Mouse (Mus musculus): ENCODE results near the gene Mcm2. TPM values are rescaled to one million over a fixed set of nuclear protein-coding genes. Genes with fewer than 3 reads are reported as not detected.

Gene Mcm2
- polyA plus RNA-seq, 1 experiment from 2014 or later, result 16.2 TPM

DNA sequence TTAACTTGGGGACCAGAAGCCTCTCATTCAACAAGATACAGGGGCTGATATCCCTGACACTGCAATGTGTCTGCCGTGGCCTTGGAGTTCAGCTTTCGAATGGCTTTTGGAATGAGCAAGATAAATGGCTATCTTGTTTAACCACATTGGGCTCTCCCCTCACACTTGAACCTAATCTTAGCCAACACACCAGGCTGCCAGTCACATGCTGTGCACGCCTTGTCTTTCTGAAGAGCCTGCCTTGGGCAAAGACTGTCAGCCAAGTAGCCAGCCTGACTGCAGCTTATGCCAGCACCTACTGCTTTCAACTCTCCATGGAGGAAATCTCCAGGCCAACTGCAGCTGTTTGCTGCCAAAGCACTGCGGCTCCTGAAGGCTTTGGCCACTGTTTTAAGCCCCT, 16.9 kb upstream of the Mcm2 start:
- ATAC-seq, result no peak

DNA sequence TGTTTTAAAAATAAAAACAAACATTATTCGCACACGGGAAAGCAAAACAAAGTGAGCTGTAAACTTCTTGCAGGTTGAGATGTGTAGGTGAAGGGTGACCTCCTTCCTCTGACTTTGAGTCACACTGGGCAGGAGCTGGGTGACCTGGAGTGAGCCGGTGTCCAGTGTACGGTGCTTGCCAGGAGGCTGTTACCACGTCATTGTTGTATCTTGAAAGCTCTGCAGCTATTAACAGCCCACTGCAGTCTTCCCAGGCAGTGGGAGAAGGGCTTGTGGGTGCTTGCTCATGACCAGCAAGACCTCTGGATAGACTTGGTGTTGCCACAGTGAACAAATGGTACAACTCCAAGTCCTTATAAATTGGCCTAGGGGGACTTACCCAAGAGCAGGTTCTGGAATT, 16.2 kb upstream of the Mcm2 start:
- H3K4me1 ChIP-seq (ENCODE audit: control insufficient read depth, insufficient read depth, low read length), result peaks cover 6% of the 10 kb centered on the region; the same call in 1 of the 2 replicates
- H3K9me3 ChIP-seq (replicated peaks; ENCODE audit: control insufficient read depth, low read length, poor library complexity, severe bottlenecking), result no peaks in the 10 kb centered on the region
- no peak overlapping the region for H3K9ac ChIP-seq (ENCODE audit: low read depth, low read length)
- no peak overlapping the region for H3K4me3 ChIP-seq (ENCODE audit: low read depth, low read length)
- H3K27ac ChIP-seq (ENCODE audit: low read length), result no peak overlapping the region
- H3K36me3 ChIP-seq (ENCODE audit: control insufficient read depth, insufficient read depth, low read length), result peaks cover 3% of the 10 kb centered on the region; the same call in 1 of the 2 replicates
- no peaks in the 10 kb centered on the region for H3K27me3 ChIP-seq (ENCODE audit: control insufficient read depth, insufficient read depth, low read depth, low read length)
- WGBS, result 80% methylated on average over 5 of the region's 5 CpGs
- no peak for ATAC-seq
- no peak overlapping the region for H3K4me2 ChIP-seq (ENCODE audit: low read length)

More for the DNA sequence above, 16.9 kb upstream of the Mcm2 start:
- Histone ChIP-seq H3K27ac (ENCODE audit: low read length) (no peak overlapping the region), H3K9ac (ENCODE audit: low read depth, low read length) (no peak overlapping the region), H3K4me1 (ENCODE audit: control insufficient read depth, insufficient read depth, low read length) (peaks cover 6% of the 10 kb centered on the region; the same call in 1 of the 2 replicates), H3K4me2 (ENCODE audit: low read length) (no peak overlapping the region), H3K4me3 (ENCODE audit: low read depth, low read length) (no peak overlapping the region), H3K9me3 (replicated peaks; ENCODE audit: control insufficient read depth, low read length, poor library complexity, severe bottlenecking) (no peaks in the 10 kb centered on the region), H3K36me3 (ENCODE audit: control insufficient read depth, insufficient read depth, low read length) (peaks cover 3% of the 10 kb centered on the region; the same call in 1 of the 2 replicates), H3K27me3 (ENCODE audit: control insufficient read depth, insufficient read depth, low read depth, low read length) (no peaks in the 10 kb centered on the region)
- WGBS, result 76% methylated on average over 4 of the region's 4 CpGs

DNA sequence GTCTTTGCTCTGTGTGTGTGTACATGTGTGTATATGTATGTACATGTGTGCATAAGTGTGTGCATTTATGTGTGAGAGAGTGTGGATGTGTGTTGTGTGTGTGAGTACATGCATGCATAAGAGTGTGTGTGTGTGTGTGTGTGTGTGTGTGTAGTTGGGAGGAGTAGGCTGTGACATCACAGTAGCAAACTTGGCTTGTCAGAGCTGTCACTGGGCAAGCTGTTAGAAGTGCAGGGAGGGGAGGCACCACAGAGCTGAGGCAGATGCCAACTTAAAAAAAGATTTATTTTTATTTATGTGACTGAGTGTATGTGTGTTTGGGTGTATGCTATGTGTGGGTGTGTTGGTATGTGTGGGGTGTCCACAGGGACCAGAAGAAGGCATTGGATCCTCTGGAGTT, 14.9 kb upstream of the Mcm2 start:
- no peak for ATAC-seq
- Histone ChIP-seq H3K4me3 (ENCODE audit: low read depth, low read length) (no peak overlapping the region), H3K4me1 (ENCODE audit: control insufficient read depth, insufficient read depth, low read length) (no peaks in the 10 kb centered on the region), H3K9me3 (replicated peaks; ENCODE audit: control insufficient read depth, low read length, poor library complexity, severe bottlenecking) (no peaks in the 10 kb centered on the region), H3K27me3 (ENCODE audit: control insufficient read depth, insufficient read depth, low read depth, low read length) (no peaks in the 10 kb centered on the region), H3K36me3 (ENCODE audit: control insufficient read depth, insufficient read depth, low read length) (peaks cover 3% of the 10 kb centered on the region; the same call in 1 of the 2 replicates), H3K4me2 (ENCODE audit: low read length) (no peak overlapping the region), H3K9ac (ENCODE audit: low read depth, low read length) (no peak overlapping the region), H3K27ac (ENCODE audit: low read length) (no peak overlapping the region)

DNA sequence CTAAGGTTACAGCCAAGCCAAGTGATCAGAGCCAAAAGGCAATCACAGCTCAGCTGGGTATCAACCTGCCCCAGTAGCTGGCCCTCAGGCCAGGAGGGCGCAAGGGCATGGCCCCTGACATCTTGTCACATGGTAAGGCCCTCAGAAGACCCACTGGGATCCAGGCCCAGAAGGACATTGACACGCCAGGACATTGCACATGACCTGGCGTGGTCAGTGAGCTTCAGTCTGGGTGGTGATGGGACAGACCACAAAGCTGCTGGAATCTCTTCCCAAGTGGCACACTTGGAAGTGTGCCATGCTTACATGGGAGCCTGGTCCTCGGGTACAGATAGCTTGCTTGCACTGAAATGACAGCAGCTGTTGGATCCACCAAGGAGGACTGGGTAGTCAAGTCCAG, 14.4 kb upstream of the Mcm2 start:
- no peak overlapping the region for H3K4me3 ChIP-seq (ENCODE audit: low read depth, low read length)
- H3K4me2 ChIP-seq (ENCODE audit: low read length), result no peak overlapping the region
- ATAC-seq, result no peak
- no peaks in the 10 kb centered on the region for H3K27me3 ChIP-seq (ENCODE audit: control insufficient read depth, insufficient read depth, low read depth, low read length)
- H3K4me1 ChIP-seq (ENCODE audit: control insufficient read depth, insufficient read depth, low read length), result no peaks in the 10 kb centered on the region
- H3K36me3 ChIP-seq (ENCODE audit: control insufficient read depth, insufficient read depth, low read length), result peaks cover 3% of the 10 kb centered on the region; the same call in 1 of the 2 replicates
- WGBS, result 85% methylated on average over 4 of the region's 4 CpGs
- no peaks in the 10 kb centered on the region for H3K9me3 ChIP-seq (replicated peaks; ENCODE audit: control insufficient read depth, low read length, poor library complexity, severe bottlenecking)
- no peak overlapping the region for H3K27ac ChIP-seq (ENCODE audit: low read length)
- H3K9ac ChIP-seq (ENCODE audit: low read depth, low read length), result no peak overlapping the region

DNA sequence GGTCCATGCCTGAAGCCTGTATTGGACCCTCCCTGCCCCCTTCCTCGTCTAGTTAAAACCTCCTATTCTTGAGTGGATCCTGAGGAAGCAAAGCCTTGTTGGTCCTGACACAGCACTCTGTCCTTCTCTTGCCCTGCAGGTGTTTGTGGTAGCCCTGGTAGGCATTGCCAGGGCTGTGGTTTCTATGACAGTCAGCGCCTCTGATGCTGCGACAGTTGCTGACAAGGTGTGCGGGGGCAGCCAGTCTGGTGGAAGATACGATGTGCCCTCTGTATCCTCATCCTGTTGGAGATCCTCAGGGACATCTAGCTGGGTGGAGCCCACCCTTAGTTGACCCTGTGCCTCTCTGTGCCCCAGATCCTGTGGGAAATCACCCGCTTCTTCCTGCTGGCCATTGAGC, 10.6 kb upstream of the Mcm2 start:
- 93% methylated on average over 6 of the region's 6 CpGs for WGBS
- peaks cover 2% of the 10 kb centered on the region; the same call in 1 of the 2 replicates for H3K4me1 ChIP-seq (ENCODE audit: control insufficient read depth, insufficient read depth, low read length)
- no peak overlapping the region for H3K27ac ChIP-seq (ENCODE audit: low read length)
- H3K9ac ChIP-seq (ENCODE audit: low read depth, low read length), result no peak overlapping the region
- H3K4me3 ChIP-seq (ENCODE audit: low read depth, low read length), result no peak overlapping the region
- no peak for ATAC-seq
- H3K36me3 ChIP-seq (ENCODE audit: control insufficient read depth, insufficient read depth, low read length), result peaks cover 3% of the 10 kb centered on the region; the same call in 1 of the 2 replicates
- H3K9me3 ChIP-seq (replicated peaks; ENCODE audit: control insufficient read depth, low read length, poor library complexity, severe bottlenecking), result no peaks in the 10 kb centered on the region
- no peaks in the 10 kb centered on the region for H3K27me3 ChIP-seq (ENCODE audit: control insufficient read depth, insufficient read depth, low read depth, low read length)
- no peak overlapping the region for H3K4me2 ChIP-seq (ENCODE audit: low read length)

DNA sequence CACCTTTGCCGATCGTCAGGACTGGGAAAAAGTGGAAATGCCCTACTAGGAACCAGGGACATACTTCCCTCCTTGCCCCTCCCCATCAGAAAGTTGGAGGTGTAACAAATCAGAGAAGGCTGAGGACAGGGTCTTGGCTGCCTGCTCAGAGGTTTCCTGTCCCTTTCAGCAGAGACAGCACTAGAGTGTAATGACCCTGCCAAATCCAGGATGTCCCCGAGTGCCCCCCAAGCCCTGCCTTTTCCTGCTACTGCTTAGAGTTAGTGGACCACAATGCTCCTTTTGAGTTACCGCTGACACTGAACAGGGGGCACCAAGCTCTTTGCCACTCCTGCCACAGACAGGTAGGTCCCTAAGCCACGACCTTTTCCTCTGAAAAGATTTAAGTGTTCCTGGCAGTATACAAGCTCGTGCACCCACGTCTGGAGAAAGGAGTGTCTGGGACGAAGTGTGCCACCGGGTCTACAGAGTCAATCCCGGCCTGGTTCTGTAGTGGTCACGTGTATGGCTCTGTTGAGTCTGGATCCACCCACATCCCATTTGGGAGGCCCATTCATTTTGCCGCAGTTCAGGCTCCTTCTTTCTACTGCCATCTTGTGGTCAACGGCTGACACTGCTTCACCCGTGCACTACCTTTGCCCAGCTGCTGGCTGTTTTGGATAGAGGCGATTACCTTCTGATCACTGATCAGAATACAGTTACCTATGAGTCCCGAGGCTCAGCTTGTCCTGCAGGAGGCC, 8.0 kb upstream of the Mcm2 start:
- Histone ChIP-seq H3K4me1 (ENCODE audit: control insufficient read depth, insufficient read depth, low read length) (peaks cover 15% of the 10 kb centered on the region), H3K9me3 (replicated peaks; ENCODE audit: control insufficient read depth, low read length, poor library complexity, severe bottlenecking) (no peaks in the 10 kb centered on the region), H3K4me3 (ENCODE audit: low read depth, low read length) (no peak overlapping the region), H3K9ac (ENCODE audit: low read depth, low read length) (0 out of 2 replicates have a peak overlapping the region, but pooled peaks have one; percentile 39), H3K36me3 (ENCODE audit: control insufficient read depth, insufficient read depth, low read length) (0 out of 2 replicates have a peak, but pooled peaks cover 3% of the 10 kb centered on the region), H3K27me3 (ENCODE audit: control insufficient read depth, insufficient read depth, low read depth, low read length) (no peaks in the 10 kb centered on the region), H3K27ac (ENCODE audit: low read length) (no peak overlapping the region), H3K4me2 (ENCODE audit: low read length) (peak overlapping the region; percentile 41)
- 21% methylated on average over 16 of the region's 16 CpGs for WGBS
- no peak for ATAC-seq

DNA sequence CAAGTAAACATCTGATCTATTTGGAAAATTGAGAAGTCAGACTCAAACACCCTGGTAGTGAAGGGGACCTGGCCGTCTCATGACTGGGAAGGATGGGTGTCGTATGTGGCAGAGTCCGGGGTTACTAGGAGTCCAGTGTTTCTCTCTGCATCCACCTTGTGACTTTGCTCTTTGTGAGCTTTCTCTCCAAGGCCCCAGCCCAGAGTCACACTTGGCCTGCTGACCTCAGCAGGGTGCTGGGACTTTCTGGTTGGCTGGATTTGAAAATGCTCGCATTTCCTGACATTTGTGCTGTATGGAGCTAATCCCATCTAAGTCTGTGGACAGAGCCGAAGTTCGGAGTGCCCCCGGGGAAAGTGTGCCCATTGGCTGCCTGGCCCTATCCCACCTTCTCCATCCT, 6.5 kb upstream of the Mcm2 start:
- no peak overlapping the region for H3K4me3 ChIP-seq (ENCODE audit: low read depth, low read length)
- H3K4me1 ChIP-seq (ENCODE audit: control insufficient read depth, insufficient read depth, low read length), result peaks cover 22% of the 10 kb centered on the region
- no peaks in the 10 kb centered on the region for H3K36me3 ChIP-seq (ENCODE audit: control insufficient read depth, insufficient read depth, low read length)
- H3K9ac ChIP-seq (ENCODE audit: low read depth, low read length), result no peak overlapping the region
- H3K27ac ChIP-seq (ENCODE audit: low read length), result no peak overlapping the region
- H3K9me3 ChIP-seq (replicated peaks; ENCODE audit: control insufficient read depth, low read length, poor library complexity, severe bottlenecking), result no peaks in the 10 kb centered on the region
- 72% methylated on average over 7 of the region's 7 CpGs for WGBS
- no peaks in the 10 kb centered on the region for H3K27me3 ChIP-seq (ENCODE audit: control insufficient read depth, insufficient read depth, low read depth, low read length)
- ATAC-seq, result no peak
- no peak overlapping the region for H3K4me2 ChIP-seq (ENCODE audit: low read length)

DNA sequence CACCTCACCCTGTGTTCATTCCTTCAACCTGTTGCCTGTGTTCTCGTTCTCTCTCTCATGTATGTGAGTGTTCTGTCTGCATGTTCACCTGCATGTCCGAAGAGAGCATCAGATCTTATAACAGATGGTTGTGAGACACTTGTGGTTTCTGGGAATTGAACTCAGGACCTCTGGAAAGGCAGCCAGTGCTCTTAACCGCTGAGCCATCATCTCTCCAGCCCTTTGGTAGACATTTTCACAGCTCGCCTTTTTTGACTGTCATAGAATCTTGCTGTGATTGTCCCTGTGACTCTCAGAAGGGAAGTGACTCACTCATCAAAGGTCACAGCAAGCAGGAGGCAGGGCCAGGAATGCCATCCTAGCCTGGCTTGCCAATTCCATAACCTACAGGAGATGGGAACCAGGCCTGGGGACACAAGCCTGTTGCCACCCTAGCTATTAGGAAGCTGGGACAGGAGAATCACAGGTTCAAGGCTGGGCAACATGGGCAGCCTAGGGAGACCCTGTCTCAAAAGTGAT, 5.9 kb upstream of the Mcm2 start:
- WGBS, result 92% methylated on average over 4 of the region's 4 CpGs
- H3K4me2 ChIP-seq (ENCODE audit: low read length), result no peak overlapping the region
- no peak overlapping the region for H3K27ac ChIP-seq (ENCODE audit: low read length)
- no peaks in the 10 kb centered on the region for H3K36me3 ChIP-seq (ENCODE audit: control insufficient read depth, insufficient read depth, low read length)
- H3K4me1 ChIP-seq (ENCODE audit: control insufficient read depth, insufficient read depth, low read length), result peaks cover 22% of the 10 kb centered on the region
- H3K9me3 ChIP-seq (replicated peaks; ENCODE audit: control insufficient read depth, low read length, poor library complexity, severe bottlenecking), result no peaks in the 10 kb centered on the region
- no peaks in the 10 kb centered on the region for H3K27me3 ChIP-seq (ENCODE audit: control insufficient read depth, insufficient read depth, low read depth, low read length)
- ATAC-seq, result no peak
- H3K4me3 ChIP-seq (ENCODE audit: low read depth, low read length), result no peak overlapping the region
- H3K9ac ChIP-seq (ENCODE audit: low read depth, low read length), result no peak overlapping the region

DNA sequence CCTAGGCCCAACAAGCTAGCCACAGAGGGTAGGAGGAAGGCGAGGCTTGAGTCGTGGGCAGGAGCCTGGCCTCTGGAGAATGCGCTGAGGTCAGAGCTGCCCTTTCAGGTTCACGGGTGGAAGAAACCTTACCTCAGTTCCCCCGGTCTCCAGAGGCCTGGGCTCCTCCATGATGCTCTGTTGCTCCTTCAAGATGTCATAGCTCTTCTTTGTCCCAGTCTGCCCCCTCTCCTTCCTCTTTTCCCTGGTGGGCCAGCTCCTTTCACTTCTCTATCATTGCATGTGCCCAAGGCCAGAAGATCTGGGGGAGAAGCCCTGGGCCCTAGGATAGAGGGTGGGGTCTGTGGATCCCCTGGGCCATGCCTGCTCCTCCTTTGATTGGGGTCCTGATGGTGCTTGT, 5.1 kb upstream of the Mcm2 start:
- Histone ChIP-seq H3K27ac (ENCODE audit: low read length) (no peak overlapping the region), H3K9ac (ENCODE audit: low read depth, low read length) (peak overlapping the region; percentile 1; the same call in 1 of the 2 replicates), H3K9me3 (replicated peaks; ENCODE audit: control insufficient read depth, low read length, poor library complexity, severe bottlenecking) (no peaks in the 10 kb centered on the region), H3K36me3 (ENCODE audit: control insufficient read depth, insufficient read depth, low read length) (no peaks in the 10 kb centered on the region), H3K4me1 (ENCODE audit: control insufficient read depth, insufficient read depth, low read length) (peaks cover 22% of the 10 kb centered on the region), H3K4me3 (ENCODE audit: low read depth, low read length) (no peak overlapping the region), H3K27me3 (ENCODE audit: control insufficient read depth, insufficient read depth, low read depth, low read length) (no peaks in the 10 kb centered on the region), H3K4me2 (ENCODE audit: low read length) (peak overlapping the region; percentile 99)
- WGBS, result 79% methylated on average over 5 of the region's 5 CpGs
- ATAC-seq, result no peak

All from midbrain, embryonic 16.5 days (tissue).